Mouse (Mus musculus) c-Kit-negative CD71-positive TER-119-positive erythroid progenitor cells, embryonic 14.5 days (primary cell): ENCODE measurements at regions not wholly inside any gene's neighbourhood (a gene's known extent, or its start where the extent isn't known, plus 50 kb on each side); places are given as distances from the start of the nearest gene placed in this dataset.
"Not testable (repeated sequence)": the region's sequence is repeated elsewhere in the genome, so short reads cannot be mapped to it uniquely, and the experiment has no call there.

Source experiments
- DNase-seq: peaks from one replicate; pipeline ENCODE4 v3.0.0-alpha.2; 2013; ENCODE audit warnings: low read depth, low spot score

GRCm38 (mm10) chr14:120754011-120754410 is 157.0 kb upstream of the Ipo5 start:
- DNase-seq = no peak

DNA sequence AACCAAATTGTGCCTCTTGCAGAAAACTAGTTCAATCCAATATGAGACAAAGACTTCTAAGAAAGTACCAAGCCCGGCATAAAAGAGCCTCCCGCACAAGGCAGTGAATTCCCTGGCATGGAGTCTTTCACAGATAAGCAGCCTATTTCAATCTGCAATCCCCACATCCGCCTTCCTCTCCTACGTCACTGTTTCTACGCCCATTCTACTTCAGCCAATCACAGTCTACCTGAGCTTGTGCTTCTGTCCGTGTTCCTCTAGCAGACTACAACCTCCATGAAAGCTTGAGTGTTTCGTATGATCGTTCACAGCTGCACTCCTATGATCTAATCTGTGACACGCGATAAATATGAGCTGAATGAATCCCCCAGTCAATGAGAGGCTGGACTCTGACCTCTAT is 155.6 kb upstream of the Ipo5 start:
- DNase-seq = no peak

DNA sequence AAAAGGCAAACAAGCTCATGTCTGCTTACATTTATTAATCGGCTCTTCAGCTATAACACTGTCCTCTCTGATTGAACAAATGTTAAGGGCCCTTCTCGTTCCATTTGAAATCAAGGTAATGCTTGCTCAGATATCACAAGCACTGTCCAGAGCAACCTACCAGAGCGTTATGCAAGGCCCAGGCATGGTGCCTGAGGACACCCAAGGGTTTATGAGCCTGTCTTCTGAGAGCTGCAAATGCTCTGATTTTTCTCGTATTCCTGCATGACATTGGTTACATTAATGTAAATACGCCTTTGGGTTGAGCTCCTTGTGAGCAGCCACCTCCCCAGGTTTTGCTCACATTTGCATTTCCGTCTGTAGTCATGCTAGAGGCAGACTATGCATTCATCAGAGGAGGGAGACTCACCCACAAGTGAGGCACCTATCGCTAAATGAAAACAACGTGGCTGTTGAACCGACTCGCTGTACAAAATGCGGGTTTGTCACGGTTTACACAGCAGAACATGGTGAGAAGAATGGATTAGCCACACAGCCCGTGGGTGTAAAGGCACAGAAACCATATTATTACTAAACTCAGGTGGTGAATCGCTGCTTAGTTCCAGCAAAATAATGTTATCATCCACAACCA is 152.7 kb upstream of the Ipo5 start:
- DNase-seq = no peak

DNA sequence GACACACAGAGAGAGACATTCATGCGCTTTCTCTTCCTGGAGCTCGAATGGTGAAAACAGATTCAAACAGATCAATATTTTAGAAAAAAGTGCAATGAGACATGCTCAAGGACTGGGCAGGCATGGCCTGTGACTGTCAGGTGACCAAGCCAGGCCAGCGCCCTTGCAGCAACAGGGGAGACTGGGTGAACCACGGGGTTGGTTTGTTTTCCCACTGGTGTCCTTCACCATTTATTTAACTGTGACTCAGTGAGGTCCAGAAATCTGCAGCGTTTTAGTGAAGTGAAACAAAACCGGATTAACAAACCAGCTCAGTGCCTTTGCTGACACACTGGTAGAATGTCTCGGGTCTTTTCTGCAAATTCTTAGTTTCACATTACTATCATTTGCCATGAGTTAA is 148.9 kb upstream of the Ipo5 start:
- DNase-seq = no peak

DNA sequence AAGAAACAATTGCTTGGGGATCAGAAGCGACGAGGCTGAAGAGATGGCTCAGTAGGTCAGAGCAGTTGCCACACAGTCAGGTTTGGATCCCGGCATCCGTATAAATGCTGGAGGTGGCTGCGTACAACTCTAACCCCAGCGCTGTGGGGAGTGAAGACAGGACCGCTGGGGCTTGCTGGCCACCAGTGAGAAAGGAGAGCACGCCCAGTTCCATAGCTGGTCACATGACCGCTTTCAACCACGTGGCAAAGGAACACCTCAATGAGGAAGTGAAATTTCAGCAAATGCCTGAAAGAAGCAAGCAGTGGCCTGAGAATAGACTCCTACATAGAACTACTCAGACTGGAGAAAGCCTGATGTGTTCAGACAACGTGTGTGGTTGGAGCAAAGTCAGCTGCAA is 148.3 kb upstream of the Ipo5 start:
- DNase-seq = no peak

- no peak for DNase-seq
These were observed 147.2 kb upstream of the Ipo5 start for GRCm38 (mm10) chr14:120763796-120764195.

DNA sequence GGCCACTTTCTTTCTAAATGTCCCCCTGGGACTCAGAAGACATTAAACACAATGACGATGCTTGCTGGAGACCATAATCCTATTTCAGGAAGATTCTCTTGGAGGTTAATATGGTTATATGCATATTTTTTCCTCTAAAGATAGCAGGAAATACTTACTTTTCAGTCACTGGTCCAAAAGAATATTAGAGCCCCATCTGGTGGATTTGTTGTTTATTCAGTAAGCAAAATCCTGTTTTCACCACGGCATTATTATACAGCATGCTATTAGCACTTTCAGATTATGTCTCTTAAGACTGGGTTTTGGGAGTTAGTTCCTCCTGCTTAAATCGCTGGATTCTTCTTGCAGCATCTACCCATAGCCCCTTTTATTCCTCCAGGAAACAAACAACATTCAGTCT is 146.6 kb upstream of the Ipo5 start:
- DNase-seq = no peak

- no peak for DNase-seq
These were observed 144.6 kb upstream of the Ipo5 start for GRCm38 (mm10) chr14:120766451-120766850.

DNA sequence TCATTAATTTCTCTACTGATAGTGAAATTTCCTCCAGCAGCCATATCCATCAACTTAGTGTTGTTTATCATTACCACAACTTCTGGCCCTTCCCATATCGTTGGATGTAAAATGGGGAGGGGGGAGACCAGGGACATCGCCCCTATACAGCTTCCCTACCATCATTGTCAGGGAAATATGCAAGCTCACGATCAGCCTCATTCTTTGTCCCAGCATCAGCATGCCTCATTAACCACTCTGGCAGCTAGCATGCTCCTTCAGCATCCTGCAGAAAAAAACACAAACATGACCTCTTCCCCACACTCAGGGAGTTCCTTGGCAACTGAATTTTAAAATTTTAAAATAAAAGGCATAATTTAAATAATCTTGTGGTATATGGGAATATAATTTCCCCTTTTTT is 140.4 kb upstream of the Ipo5 start:
- no peak for DNase-seq

GRCm38 (mm10) chr14:120773001-120773400 is 138.0 kb upstream of the Ipo5 start:
- DNase-seq = not testable (repeated sequence)

DNA sequence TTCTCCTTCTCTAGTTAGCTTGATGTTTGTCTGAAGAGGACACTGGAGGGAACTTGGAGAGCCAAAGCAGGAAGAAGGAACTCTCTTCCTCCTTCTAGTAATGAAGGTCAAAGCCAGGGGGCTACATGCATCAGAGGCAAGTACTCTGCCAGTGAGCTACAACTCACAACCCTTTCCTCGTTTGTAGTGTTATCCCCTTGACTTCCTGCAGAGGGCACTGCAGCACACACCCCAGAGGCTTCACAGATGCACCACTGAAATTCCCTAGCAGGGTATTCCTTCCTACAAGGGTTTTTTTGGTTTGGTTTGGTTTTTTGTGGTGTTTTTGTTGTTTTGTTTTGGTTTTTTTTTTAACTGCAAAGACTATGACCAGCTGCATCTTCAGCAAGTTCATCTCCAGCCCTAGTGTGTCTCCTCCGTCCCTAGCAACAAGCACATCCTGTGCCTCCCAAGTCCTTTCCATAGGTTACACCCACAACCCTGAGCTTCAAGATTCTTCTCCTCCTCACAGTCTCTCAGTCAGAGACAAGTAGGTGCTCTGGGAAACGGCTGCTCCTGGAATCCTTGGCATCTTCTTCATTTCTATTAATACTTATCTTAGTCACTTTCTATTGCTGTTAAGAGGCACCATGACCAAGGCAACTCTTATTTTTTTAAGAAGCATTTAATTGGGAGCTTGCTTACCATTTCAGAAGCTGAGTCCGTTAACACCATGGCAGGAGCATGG is 119.0 kb upstream of the Ipo5 start:
- no peak for DNase-seq

GRCm38 (mm10) chr14:120797916-120798490 is 113.0 kb upstream of the Ipo5 start:
- DNase-seq = no peak

- no peak for DNase-seq
These were observed 107.8 kb upstream of the Ipo5 start for GRCm38 (mm10) chr14:120803191-120803590.

DNA sequence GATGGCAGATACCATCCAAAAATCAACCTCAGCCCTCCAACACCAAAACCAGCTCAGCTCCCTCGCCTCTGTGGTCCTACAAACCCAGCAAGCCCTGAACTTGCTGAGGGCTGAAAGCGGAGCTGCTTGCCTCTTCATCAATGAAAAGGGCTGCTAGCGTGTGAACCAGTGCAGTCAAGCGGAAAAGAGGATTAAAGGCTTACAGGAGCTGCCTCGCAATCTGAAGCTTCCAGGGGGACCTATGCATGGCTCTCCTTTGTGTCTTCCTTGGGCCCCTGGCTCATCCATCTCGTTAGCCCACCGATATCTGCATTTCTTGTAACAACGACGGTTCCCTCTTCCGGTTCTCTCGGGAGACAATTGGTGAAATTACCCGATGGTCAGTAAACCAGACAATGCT is 107.3 kb upstream of the Ipo5 start:
- DNase-seq = no peak

DNA sequence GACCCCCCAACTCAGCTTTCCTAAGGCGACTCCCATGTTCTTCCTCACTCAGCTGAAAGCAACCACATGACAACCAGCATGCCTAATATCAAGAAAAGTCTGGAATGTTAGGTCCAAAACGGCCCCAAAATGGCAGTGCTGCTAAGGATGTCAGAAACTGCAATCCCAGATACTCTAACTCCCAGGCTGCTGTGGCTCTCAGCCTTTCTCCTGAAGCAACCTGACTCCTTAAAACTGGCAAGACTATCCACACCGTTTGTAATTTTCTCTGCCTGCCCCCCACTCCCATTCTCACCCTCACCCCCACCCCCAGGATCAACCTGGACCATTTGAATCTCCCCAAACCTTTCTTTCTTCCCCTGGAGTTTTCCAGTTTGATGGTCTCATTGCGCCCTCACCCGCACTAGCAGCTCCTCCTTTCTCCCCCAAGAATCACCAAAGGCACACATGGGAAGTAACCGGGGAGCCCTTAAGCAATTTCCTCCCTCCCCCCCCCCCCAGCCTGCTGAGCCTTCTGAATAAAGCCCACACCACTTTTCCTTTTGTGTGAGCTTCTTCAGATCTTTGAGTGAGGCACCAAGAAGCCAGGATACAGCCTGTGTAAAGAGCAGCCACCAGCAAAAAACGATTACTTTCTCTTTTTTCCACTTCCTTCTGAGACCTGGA is 106.7 kb upstream of the Ipo5 start:
- no peak for DNase-seq

DNA sequence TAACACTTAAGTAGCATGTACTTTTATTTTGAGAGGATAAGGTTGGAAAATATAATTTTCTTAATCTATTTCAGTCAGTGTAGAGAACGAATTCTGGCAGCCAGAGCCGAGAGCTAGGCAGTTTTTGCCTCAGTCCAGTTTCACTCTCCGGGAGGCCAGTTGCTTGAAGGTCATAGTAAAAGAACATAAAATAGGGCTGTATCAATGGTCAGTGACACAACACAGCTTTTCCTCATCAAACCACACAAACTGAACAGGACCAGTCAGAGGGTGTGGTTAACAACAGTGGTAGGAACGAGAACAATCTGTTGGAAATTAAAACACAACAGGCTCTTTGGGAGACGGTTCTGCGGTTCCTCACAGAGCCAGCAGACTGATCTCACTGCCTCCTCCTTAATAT is 105.9 kb upstream of the Ipo5 start:
- no peak for DNase-seq

GRCm38 (mm10) chr14:120805816-120806552 is 105.0 kb upstream of the Ipo5 start:
- DNase-seq = not testable (repeated sequence)

DNA sequence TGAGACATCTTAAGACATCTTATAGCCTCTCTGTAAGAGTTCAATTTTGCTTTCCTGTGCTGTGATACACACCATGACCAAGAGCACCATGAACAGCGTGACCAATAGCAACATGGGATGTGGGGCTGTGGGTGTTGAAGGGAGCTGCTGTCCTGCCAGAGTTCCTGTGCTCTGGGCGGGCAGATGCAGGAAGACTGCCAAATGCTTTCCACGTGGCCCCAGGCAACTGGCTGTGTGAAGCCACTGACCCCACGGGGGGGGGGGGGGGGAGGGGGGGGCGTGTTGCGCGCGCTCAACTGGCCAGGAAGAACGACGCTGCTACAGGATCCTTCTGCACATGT is 104.5 kb upstream of the Ipo5 start:
- no peak for DNase-seq

DNA sequence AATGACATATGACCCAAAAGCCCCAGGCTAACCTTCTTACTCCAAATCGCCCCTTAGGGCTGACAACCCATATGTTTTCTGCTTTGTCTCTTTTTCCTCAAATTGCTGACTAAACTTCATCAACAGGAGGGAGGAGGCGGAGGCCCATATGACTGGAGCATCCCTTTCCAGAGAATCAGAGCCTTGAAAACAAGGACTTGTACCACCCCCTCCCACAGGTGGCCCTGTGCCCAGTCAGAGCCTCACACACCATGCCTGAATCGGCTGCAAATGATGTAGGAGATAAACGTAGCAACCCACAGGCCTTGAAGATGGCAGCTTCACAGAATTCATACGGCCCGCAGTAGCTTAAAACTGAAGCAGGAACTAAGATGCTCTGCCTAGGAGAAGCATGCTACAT is 101.7 kb upstream of the Ipo5 start:
- no peak for DNase-seq

DNA sequence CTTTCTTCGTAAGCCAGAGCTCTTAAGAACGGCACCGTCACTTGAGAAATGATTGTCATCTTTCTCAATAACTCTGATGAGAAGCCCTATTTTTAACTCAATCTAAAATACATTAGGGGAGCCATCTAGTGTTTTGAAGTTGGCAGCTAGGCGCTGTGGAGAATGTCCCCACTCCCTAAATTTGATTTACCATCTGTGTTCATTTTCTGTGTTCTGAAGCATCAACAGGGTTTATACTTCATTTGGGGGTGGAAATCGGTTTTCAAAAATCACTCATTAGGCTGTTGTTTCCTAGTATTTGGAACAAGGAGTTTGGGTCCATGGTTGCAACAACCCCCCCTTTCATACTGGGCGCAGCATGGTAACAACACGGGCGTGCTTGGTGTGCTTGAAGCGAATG is 97.1 kb upstream of the Ipo5 start:
- DNase-seq = no peak

DNA sequence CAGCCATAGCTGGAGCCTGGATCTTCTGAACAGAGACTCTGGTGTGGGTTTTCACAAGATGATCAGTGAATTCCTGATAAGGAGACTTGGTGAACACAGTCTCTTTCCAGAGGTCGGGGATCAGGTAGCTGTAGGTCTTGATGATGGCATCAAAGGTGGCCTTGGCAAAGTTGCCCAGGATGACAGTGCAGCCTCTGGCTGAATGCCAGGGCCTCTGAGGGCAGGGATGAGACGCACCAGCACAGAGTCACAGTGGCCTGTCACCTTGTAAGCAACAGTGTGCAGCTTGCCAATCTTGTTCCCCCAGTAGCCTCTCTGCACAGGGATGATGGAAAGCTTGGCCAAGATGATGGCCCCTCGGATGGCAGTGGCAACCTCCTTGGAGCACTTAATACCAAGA is 95.9 kb upstream of the Ipo5 start:
- DNase-seq = not testable (repeated sequence)

- no peak for DNase-seq
These were observed 94.5 kb upstream of the Ipo5 start for GRCm38 (mm10) chr14:120816529-120816928.
